Comparison of ENCODE assay signal across 8 mouse cellular contexts in genomic region chr19:53284268-53285208, GRCm38 (mm10). TPM values are rescaled to one million over a fixed set of nuclear protein-coding genes. Genes with fewer than 3 reads are reported as not detected.
DNase-seq lines count a peak whose midpoint lies in the region; ATAC-seq and TF ChIP-seq lines count a peak whose summit lies in the region.

No protein-coding gene starts in this region.

- H3K9ac ChIP-seq in forebrain, embryonic 15.5 days (replicated peaks) = peak overlapping the region; percentile 11; the same call in 1 of the 2 replicates
- H3K9ac ChIP-seq in hindbrain, embryonic 14.5 days = 0 out of 2 replicates have a peak overlapping the region, but pooled peaks have one; percentile 22

- H3K27me3 ChIP-seq in forebrain, embryonic 15.5 days = no peaks in the 10 kb centered on the region
- no peaks in the 10 kb centered on the region for H3K27me3 ChIP-seq in hindbrain, embryonic 14.5 days (ENCODE audit: control insufficient read depth, insufficient read depth, low read length)

- 0 out of 2 replicates have a peak overlapping the region, but pooled peaks have one; percentile 1 for H3K4me3 ChIP-seq in forebrain, embryonic 15.5 days
- no peak overlapping the region for H3K4me3 ChIP-seq in hindbrain, embryonic 14.5 days (replicated peaks; ENCODE audit: low read length)
- H3K4me3 ChIP-seq in macrophage (ENCODE audit: inconsistent target) = no peak overlapping the region
- no peak overlapping the region for H3K4me3 ChIP-seq in layer of hippocampus, adult 2 months

- H3K9me3 ChIP-seq in forebrain, embryonic 15.5 days = no peaks in the 10 kb centered on the region
- no peaks in the 10 kb centered on the region for H3K9me3 ChIP-seq in hindbrain, embryonic 14.5 days (ENCODE audit: control insufficient read depth, low read length)

- H3K36me3 ChIP-seq in forebrain, embryonic 15.5 days = no peaks in the 10 kb centered on the region
- H3K36me3 ChIP-seq in hindbrain, embryonic 14.5 days (replicated peaks; ENCODE audit: control insufficient read depth, insufficient read depth) = no peaks in the 10 kb centered on the region
- H3K36me3 ChIP-seq in macrophage (ENCODE audit: inconsistent target) = no peaks in the 10 kb centered on the region

- H3K79me2 ChIP-seq in macrophage (ENCODE audit: inconsistent target) = no peaks in the 10 kb centered on the region

- TF ChIP-seq CTCF in layer of hippocampus, adult 2 months (conservative IDR thresholded peaks at IDR 0.05) = no peak

- WGBS in forebrain, embryonic 15.5 days = 14% methylated on average over 20 of the region's 20 CpGs
- WGBS in hindbrain, embryonic 14.5 days = 14% methylated on average over 20 of the region's 20 CpGs
- 18% methylated on average over 13 of the region's 20 CpGs for WGBS in macrophage (ENCODE audit: missing documents)

- H3K27ac ChIP-seq in forebrain, embryonic 15.5 days (replicated peaks) = peak overlapping the region; percentile 79
- peak overlapping the region; percentile 21; the same call in 1 of the 2 replicates for H3K27ac ChIP-seq in hindbrain, embryonic 14.5 days
- peak overlapping the region; percentile 31 for H3K27ac ChIP-seq in macrophage
- no peak overlapping the region for H3K27ac ChIP-seq in layer of hippocampus, adult 2 months

- ATAC-seq in forebrain, embryonic 15.5 days (replicated peaks) = peak; percentile 91
- peak; percentile 68; the same call in 1 of the 2 replicates for ATAC-seq in hindbrain, embryonic 14.5 days (ENCODE audit: low FRiP score)

- peak; percentile 32 for DNase-seq in cerebellum, adult 8-10 months
- DNase-seq in cerebellum, adult 11-12 months = no peak
- peak; percentile 33 for DNase-seq in ES-CJ7 (ENCODE audit: low read depth, low spot score)
- DNase-seq in hindbrain, embryonic 14.5 days (ENCODE audit: low spot score) = peak; percentile 41
- no peak for DNase-seq in layer of hippocampus, adult 2 months (ENCODE audit: low spot score in 2 of 2)
- no peak for DNase-seq in ovary, postnatal 36 days (ENCODE audit: low spot score)

- peaks cover 21% of the 10 kb centered on the region for H3K4me1 ChIP-seq in forebrain, embryonic 15.5 days
- peaks cover 7% of the 10 kb centered on the region for H3K4me1 ChIP-seq in hindbrain, embryonic 14.5 days (replicated peaks; ENCODE audit: control insufficient read depth, insufficient read depth, low read length)

- H3K4me2 ChIP-seq in forebrain, embryonic 15.5 days (replicated peaks) = peak overlapping the region; percentile 27
- H3K4me2 ChIP-seq in hindbrain, embryonic 14.5 days (replicated peaks) = peak overlapping the region; percentile 24

RNA-seq across cellular contexts. Expression of gene Mxi1, which starts 25.8 kb away (rescaled TPM):
- polyA plus RNA-seq in forebrain, embryonic 15.5 days (2015; fragmentation: Nextera tagmentation; extraction: Ambion mirVana) = 62.0 and 68.4 TPM in 2 replicates
- 50.4 and 51.1 TPM in 2 replicates for polyA plus RNA-seq in hindbrain, embryonic 14.5 days (2014; fragmentation: Nextera tagmentation; extraction: Ambion mirVana)
- total RNA-seq in macrophage (2018; cell fraction: chromatin; rRNA removed) = 10 to 100 TPM in 11 of 26 experiments, 1 to 10 TPM in 14, under 1 TPM in 1; 0.43 to 61.1 (median 7.0) TPM
- 10 to 100 TPM in 13 of 26 experiments, 1 to 10 TPM in 13; 3.5 to 24.3 (median 11.7) TPM for total RNA-seq in macrophage (2018; cell fraction: cytosol; rRNA removed)
- total RNA-seq in macrophage (2018; cell fraction: nucleus; rRNA removed) = 10 to 100 TPM in 9 of 26 experiments, 1 to 10 TPM in 17; 1.1 to 20.5 (median 5.1) TPM
- polyA plus RNA-seq in macrophage (2018) = 16.2 to 18.7 TPM (median 18.3 TPM) in 3 replicates
- total RNA-seq in layer of hippocampus, adult 2 months (2021) = 10 to 100 TPM; 62.8 to 68.6 TPM

Comparison
In these comparisons a context has a peak if more than half of its experiments do, and no peak if none do; other contexts are left out.
1. DNase-seq: peak in cerebellum, adult 8-10 months (single experiment), ES-CJ7 (single experiment) and hindbrain, embryonic 14.5 days (single experiment); none in cerebellum, adult 11-12 months (single experiment), layer of hippocampus, adult 2 months (0 of 2) and ovary, postnatal 36 days (single experiment).